Mouse (Mus musculus): ENCODE results near the gene Vsir. TPM values are rescaled to one million over a fixed set of nuclear protein-coding genes. Genes with fewer than 3 reads are reported as not detected.

Vsir gene
- 2.6 TPM for polyA plus RNA-seq (2014; fragmentation: Illumina TruSeq; extraction: RNeasy Lipid Tissue Mini Kit (QIAGEN cat#74804); ENCODE audit: low replicate concordance)

GRCm38 (mm10) chr10:60346701-60347405 is at the start of gene Vsir:
Gene Vsir (plus strand): TSS chr10:60346851.

GRCm38 (mm10) chr10:60399449-60399848 is 52.8 kb downstream of the Vsir start, which contains the start of gene Gm17455:
Gene Gm17455 (plus strand): TSS chr10:60399726.

Other genes starting within 250 kb of the Vsir start
- gene Spock2, start 240.6 kb upstream of the Vsir start, polyA plus RNA-seq (2014; fragmentation: Illumina TruSeq; extraction: RNeasy Lipid Tissue Mini Kit (QIAGEN cat#74804); ENCODE audit: low replicate concordance): 0.97 TPM
- gene Chst3, start 127.6 kb upstream of the Vsir start, polyA plus RNA-seq (2014; fragmentation: Illumina TruSeq; extraction: RNeasy Lipid Tissue Mini Kit (QIAGEN cat#74804); ENCODE audit: low replicate concordance): 0.48 TPM
- 37.7 TPM for gene Psap, start 69.2 kb upstream of the Vsir start, polyA plus RNA-seq (2014; fragmentation: Illumina TruSeq; extraction: RNeasy Lipid Tissue Mini Kit (QIAGEN cat#74804); ENCODE audit: low replicate concordance)
- not detected for gene Gm17455, start 52.9 kb downstream of the Vsir start, polyA plus RNA-seq (2014; fragmentation: Illumina TruSeq; extraction: RNeasy Lipid Tissue Mini Kit (QIAGEN cat#74804); ENCODE audit: low replicate concordance)